Mouse (Mus musculus): ENCODE results near the gene Abi3bp. TPM values are rescaled to one million over a fixed set of nuclear protein-coding genes. Genes with fewer than 3 reads are reported as not detected.
A peak's percentile ranks its signal among the peaks of the same experiment; 100 is the strongest.

Abi3bp gene
- polyA plus RNA-seq, 1 experiment from 2014 or later = 0.79 TPM

- WGBS = 78% methylated on average over 8 of the region's 8 CpGs
- no peak overlapping the region for H3K27ac ChIP-seq (replicated peaks; ENCODE audit: low read depth, low read length)
- no peaks in the 10 kb centered on the region for H3K9me3 ChIP-seq (replicated peaks; ENCODE audit: control insufficient read depth, low read length)
- ATAC-seq (replicated peaks; ENCODE audit: insufficient number of reproducible peaks, low FRiP score, low TSS enrichment, low read depth) = no peak
- no peaks in the 10 kb centered on the region for H3K4me1 ChIP-seq (ENCODE audit: control insufficient read depth, insufficient read depth, low read length)
- no peak for DNase-seq (ENCODE audit: low spot score)
- no peak overlapping the region for H3K9ac ChIP-seq (replicated peaks; ENCODE audit: low read length)
- no peak overlapping the region for H3K4me3 ChIP-seq (ENCODE audit: low read depth, low read length)
- H3K27me3 ChIP-seq (ENCODE audit: control insufficient read depth, insufficient read depth, low read length) = no peaks in the 10 kb centered on the region
- no peak overlapping the region for H3K4me2 ChIP-seq (ENCODE audit: low read depth, low read length)
- H3K36me3 ChIP-seq (replicated peaks; ENCODE audit: control insufficient read depth, insufficient read depth, low read depth, low read length) = no peaks in the 10 kb centered on the region
Observed at GRCm38 (mm10) chr16:56670941-56671340, 193.3 kb downstream of the Abi3bp start.

- no peak overlapping the region for H3K27ac ChIP-seq (replicated peaks; ENCODE audit: low read depth, low read length)
- no peak for DNase-seq (ENCODE audit: low spot score)
- H3K9me3 ChIP-seq (replicated peaks; ENCODE audit: control insufficient read depth, low read length) = no peaks in the 10 kb centered on the region
- ATAC-seq (replicated peaks; ENCODE audit: insufficient number of reproducible peaks, low FRiP score, low TSS enrichment, low read depth) = no peak
- no peaks in the 10 kb centered on the region for H3K27me3 ChIP-seq (ENCODE audit: control insufficient read depth, insufficient read depth, low read length)
- H3K4me3 ChIP-seq (ENCODE audit: low read depth, low read length) = no peak overlapping the region
- 80% methylated on average over 2 of the region's 2 CpGs for WGBS
- H3K4me1 ChIP-seq (ENCODE audit: control insufficient read depth, insufficient read depth, low read length) = no peaks in the 10 kb centered on the region
- H3K36me3 ChIP-seq (replicated peaks; ENCODE audit: control insufficient read depth, insufficient read depth, low read depth, low read length) = no peaks in the 10 kb centered on the region
- H3K4me2 ChIP-seq (ENCODE audit: low read depth, low read length) = no peak overlapping the region
- no peak overlapping the region for H3K9ac ChIP-seq (replicated peaks; ENCODE audit: low read length)
Observed at GRCm38 (mm10) chr16:56673420-56673819, 195.7 kb downstream of the Abi3bp start.

- Histone ChIP-seq H3K9ac (replicated peaks; ENCODE audit: low read length) (no peak overlapping the region), H3K36me3 (replicated peaks; ENCODE audit: control insufficient read depth, insufficient read depth, low read depth, low read length) (no peaks in the 10 kb centered on the region), H3K27ac (replicated peaks; ENCODE audit: low read depth, low read length) (no peak overlapping the region), H3K9me3 (replicated peaks; ENCODE audit: control insufficient read depth, low read length) (no peaks in the 10 kb centered on the region), H3K4me1 (ENCODE audit: control insufficient read depth, insufficient read depth, low read length) (no peaks in the 10 kb centered on the region), H3K4me2 (ENCODE audit: low read depth, low read length) (no peak overlapping the region), H3K4me3 (ENCODE audit: low read depth, low read length) (no peak overlapping the region), H3K27me3 (ENCODE audit: control insufficient read depth, insufficient read depth, low read length) (no peaks in the 10 kb centered on the region)
- DNase-seq (ENCODE audit: low spot score) = peak; percentile 21
- ATAC-seq (replicated peaks; ENCODE audit: insufficient number of reproducible peaks, low FRiP score, low TSS enrichment, low read depth) = no peak
- WGBS = 74% methylated on average over 4 of the region's 4 CpGs
Observed at GRCm38 (mm10) chr16:56677146-56677545, 199.5 kb downstream of the Abi3bp start.

- no peak for DNase-seq (ENCODE audit: low spot score)
- no peaks in the 10 kb centered on the region for H3K9me3 ChIP-seq (replicated peaks; ENCODE audit: control insufficient read depth, low read length)
- H3K4me3 ChIP-seq (ENCODE audit: low read depth, low read length) = no peak overlapping the region
- H3K9ac ChIP-seq (replicated peaks; ENCODE audit: low read length) = no peak overlapping the region
- no peak overlapping the region for H3K27ac ChIP-seq (replicated peaks; ENCODE audit: low read depth, low read length)
- no peaks in the 10 kb centered on the region for H3K27me3 ChIP-seq (ENCODE audit: control insufficient read depth, insufficient read depth, low read length)
- H3K36me3 ChIP-seq (replicated peaks; ENCODE audit: control insufficient read depth, insufficient read depth, low read depth, low read length) = no peaks in the 10 kb centered on the region
- ATAC-seq (replicated peaks; ENCODE audit: insufficient number of reproducible peaks, low FRiP score, low TSS enrichment, low read depth) = no peak
- WGBS = 87% methylated on average over 8 of the region's 8 CpGs
- H3K4me2 ChIP-seq (ENCODE audit: low read depth, low read length) = no peak overlapping the region
- H3K4me1 ChIP-seq (ENCODE audit: control insufficient read depth, insufficient read depth, low read length) = no peaks in the 10 kb centered on the region
Observed at GRCm38 (mm10) chr16:56681010-56681645, 203.4 kb downstream of the Abi3bp start.

- DNase-seq (ENCODE audit: low spot score) (no peak), ATAC-seq (replicated peaks; ENCODE audit: insufficient number of reproducible peaks, low FRiP score, low TSS enrichment, low read depth) (no peak)
- H3K4me3 ChIP-seq (ENCODE audit: low read depth, low read length) = no peak overlapping the region
- H3K9ac ChIP-seq (replicated peaks; ENCODE audit: low read length) = no peak overlapping the region
- 95% methylated on average over 5 of the region's 5 CpGs for WGBS
- H3K27me3 ChIP-seq (ENCODE audit: control insufficient read depth, insufficient read depth, low read length) = no peaks in the 10 kb centered on the region
- no peak overlapping the region for H3K27ac ChIP-seq (replicated peaks; ENCODE audit: low read depth, low read length)
- no peak overlapping the region for H3K4me2 ChIP-seq (ENCODE audit: low read depth, low read length)
- H3K4me1 ChIP-seq (ENCODE audit: control insufficient read depth, insufficient read depth, low read length) = no peaks in the 10 kb centered on the region
- H3K36me3 ChIP-seq (replicated peaks; ENCODE audit: control insufficient read depth, insufficient read depth, low read depth, low read length) = no peaks in the 10 kb centered on the region; the same call in 1 of the 2 replicates
- no peaks in the 10 kb centered on the region for H3K9me3 ChIP-seq (replicated peaks; ENCODE audit: control insufficient read depth, low read length)
Observed at GRCm38 (mm10) chr16:56686747-56687146, 209.1 kb downstream of the Abi3bp start.

GRCm38 (mm10) chr16:56690715-56691114 is 213.0 kb downstream of the Abi3bp start:
- DNase-seq (ENCODE audit: low spot score) (no peak), ATAC-seq (replicated peaks; ENCODE audit: insufficient number of reproducible peaks, low FRiP score, low TSS enrichment, low read depth) (no peak)
- no peaks in the 10 kb centered on the region for H3K27me3 ChIP-seq (ENCODE audit: control insufficient read depth, insufficient read depth, low read length)
- no peaks in the 10 kb centered on the region; the same call in 1 of the 2 replicates for H3K36me3 ChIP-seq (replicated peaks; ENCODE audit: control insufficient read depth, insufficient read depth, low read depth, low read length)
- H3K9ac ChIP-seq (replicated peaks; ENCODE audit: low read length) = no peak overlapping the region
- no peak overlapping the region for H3K4me3 ChIP-seq (ENCODE audit: low read depth, low read length)
- no peaks in the 10 kb centered on the region for H3K4me1 ChIP-seq (ENCODE audit: control insufficient read depth, insufficient read depth, low read length)
- no peak overlapping the region for H3K4me2 ChIP-seq (ENCODE audit: low read depth, low read length)
- H3K27ac ChIP-seq (replicated peaks; ENCODE audit: low read depth, low read length) = no peak overlapping the region
- no peaks in the 10 kb centered on the region for H3K9me3 ChIP-seq (replicated peaks; ENCODE audit: control insufficient read depth, low read length)
- WGBS = 93% methylated on average over 7 of the region's 7 CpGs

GRCm38 (mm10) chr16:56696448-56696847 is 218.8 kb downstream of the Abi3bp start:
- H3K36me3 ChIP-seq (replicated peaks; ENCODE audit: control insufficient read depth, insufficient read depth, low read depth, low read length) = no peaks in the 10 kb centered on the region
- H3K27me3 ChIP-seq (ENCODE audit: control insufficient read depth, insufficient read depth, low read length) = no peaks in the 10 kb centered on the region

GRCm38 (mm10) chr16:56700898-56701297 is 223.2 kb downstream of the Abi3bp start:
- H3K4me1 ChIP-seq (ENCODE audit: control insufficient read depth, insufficient read depth, low read length) = no peaks in the 10 kb centered on the region
- no peaks in the 10 kb centered on the region for H3K36me3 ChIP-seq (replicated peaks; ENCODE audit: control insufficient read depth, insufficient read depth, low read depth, low read length)
- H3K4me3 ChIP-seq (ENCODE audit: low read depth, low read length) = no peak overlapping the region
- no peak overlapping the region for H3K27ac ChIP-seq (replicated peaks; ENCODE audit: low read depth, low read length)
- 95% methylated on average over 3 of the region's 3 CpGs for WGBS
- no peak overlapping the region for H3K9ac ChIP-seq (replicated peaks; ENCODE audit: low read length)
- H3K4me2 ChIP-seq (ENCODE audit: low read depth, low read length) = no peak overlapping the region
- H3K27me3 ChIP-seq (ENCODE audit: control insufficient read depth, insufficient read depth, low read length) = no peaks in the 10 kb centered on the region
- DNase-seq (ENCODE audit: low spot score) (no peak), ATAC-seq (replicated peaks; ENCODE audit: insufficient number of reproducible peaks, low FRiP score, low TSS enrichment, low read depth) (no peak)
- no peaks in the 10 kb centered on the region for H3K9me3 ChIP-seq (replicated peaks; ENCODE audit: control insufficient read depth, low read length)

More at GRCm38 (mm10) chr16:56696448-56696847, 218.8 kb downstream of the Abi3bp start:
- ATAC-seq (replicated peaks; ENCODE audit: insufficient number of reproducible peaks, low FRiP score, low TSS enrichment, low read depth) = no peak
- no peaks in the 10 kb centered on the region for H3K4me1 ChIP-seq (ENCODE audit: control insufficient read depth, insufficient read depth, low read length)
- H3K4me3 ChIP-seq (ENCODE audit: low read depth, low read length) = no peak overlapping the region
- H3K9me3 ChIP-seq (replicated peaks; ENCODE audit: control insufficient read depth, low read length) = no peaks in the 10 kb centered on the region
- H3K9ac ChIP-seq (replicated peaks; ENCODE audit: low read length) = no peak overlapping the region
- no peak for DNase-seq (ENCODE audit: low spot score)
- WGBS = 79% methylated on average over 2 of the region's 2 CpGs
- no peak overlapping the region for H3K4me2 ChIP-seq (ENCODE audit: low read depth, low read length)
- H3K27ac ChIP-seq (replicated peaks; ENCODE audit: low read depth, low read length) = no peak overlapping the region
